ENCODE assay signal across 10 mouse cellular contexts in genomic region chr3:54764418-54764817, GRCm38 (mm10). TPM values are rescaled to one million over a fixed set of nuclear protein-coding genes. Genes with fewer than 3 reads are reported as not detected.
A peak's percentile ranks its signal among the peaks of the same experiment; 100 is the strongest.
DNase-seq lines count a peak whose midpoint lies in the region; ATAC-seq and TF ChIP-seq lines count a peak whose summit lies in the region.
"Had no signal": no experiment of that assay in that cellular context is flagged by ENCODE, and none has a peak within 500 bp of the region (broad histone marks: within the 10 kb centered on the region; RNA-seq: fewer than 3 reads in every experiment).

No protein-coding gene starts in this region.

- no peak for TF ChIP-seq CTCF in intestine, postnatal 0 days (IDR thresholded peaks at IDR 0.05; ENCODE audit: low read depth)

- no peaks in the 10 kb centered on the region for H3K36me3 ChIP-seq in intestine, postnatal 0 days (ENCODE audit: control insufficient read depth, insufficient read depth)
- H3K36me3 ChIP-seq in neural tube, embryonic 13.5 days = no peaks in the 10 kb centered on the region

- no peak overlapping the region for H3K4me3 ChIP-seq in intestine, postnatal 0 days (ENCODE audit: low read depth, low read length)
- H3K4me3 ChIP-seq in neural tube, embryonic 13.5 days = no peak overlapping the region

- H3K9me3 ChIP-seq in intestine, postnatal 0 days (ENCODE audit: control insufficient read depth) = no peaks in the 10 kb centered on the region
- H3K9me3 ChIP-seq in neural tube, embryonic 13.5 days = no peaks in the 10 kb centered on the region

- H3K4me2 ChIP-seq in intestine, postnatal 0 days (replicated peaks; ENCODE audit: low read depth) = peak overlapping the region; percentile 41
- 0 out of 2 replicates have a peak overlapping the region, but pooled peaks have one; percentile 20 for H3K4me2 ChIP-seq in neural tube, embryonic 13.5 days

- H3K4me1 ChIP-seq in intestine, postnatal 0 days (replicated peaks; ENCODE audit: control insufficient read depth, insufficient read depth, low read length) = no peaks in the 10 kb centered on the region
- H3K4me1 ChIP-seq in neural tube, embryonic 13.5 days (replicated peaks) = 0 out of 2 replicates have a peak, but pooled peaks cover 3% of the 10 kb centered on the region

- intact Hi-C loops in left cerebral cortex, postnatal 36 days (cut with DNase I) = no loop called here

- H3K27ac ChIP-seq in intestine, postnatal 0 days (ENCODE audit: low read depth, low read length) = no peak overlapping the region
- no peak overlapping the region for H3K27ac ChIP-seq in neural tube, embryonic 13.5 days (replicated peaks)

- no peaks in the 10 kb centered on the region for H3K27me3 ChIP-seq in intestine, postnatal 0 days (replicated peaks; ENCODE audit: control insufficient read depth, insufficient read depth, low read length)
- H3K27me3 ChIP-seq in neural tube, embryonic 13.5 days = no peaks in the 10 kb centered on the region
- H3K27me3 ChIP-seq: Patski had no signal

- peak; percentile 75 for DNase-seq in ZHBTc4 (ENCODE audit: low read depth, low spot score)
- DNase-seq in cerebellum, postnatal 36 days = peak; percentile 40 to 47
- peak; percentile 70 for DNase-seq in heart, adult 18-20 months
- DNase-seq in left cerebral cortex, postnatal 36 days (ENCODE audit: low spot score in 2 of 2) = peak; percentile 18 to 22
- DNase-seq in urinary bladder, postnatal 36 days (ENCODE audit: low spot score in 2 of 2) = no peak
- DNase-seq in thymus, adult 18-20 months = no peak

- H3K9ac ChIP-seq in intestine, postnatal 0 days (ENCODE audit: low read depth, low read length) = no peak overlapping the region
- H3K9ac ChIP-seq in neural tube, embryonic 13.5 days = no peak overlapping the region

- 69% methylated on average over 18 of the region's 18 CpGs for WGBS in intestine, postnatal 0 days
- WGBS in neural tube, embryonic 13.5 days = 67% methylated on average over 18 of the region's 18 CpGs

- no peak for ATAC-seq in intestine, postnatal 0 days
- ATAC-seq in neural tube, embryonic 13.5 days (ENCODE audit: low read depth) = peak; percentile 51; the same call in 1 of the 2 replicates
- ATAC-seq: Patski had no signal

RNA-seq across cellular contexts. Expression of gene Smad9, which starts 9.0 kb away (rescaled TPM):
- 1 to 10 TPM; 1.7 to 1.9 TPM for total RNA-seq in heart, adult 18-20 months (2021)
- polyA plus RNA-seq in intestine, postnatal 0 days (2015; fragmentation: Nextera tagmentation; extraction: Ambion mirVana) = 0.70 and 0.93 TPM in 2 replicates
- 1 to 10 TPM; 7.3 to 8.1 TPM for total RNA-seq in left cerebral cortex, postnatal 36 days (2021)
- 0.44 and 0.70 TPM in 2 replicates for polyA plus RNA-seq in neural tube, embryonic 13.5 days (2015; fragmentation: Nextera tagmentation; extraction: Ambion mirVana)

RNA-seq across cellular contexts. Expression of gene Alg5, which starts 29.1 kb away (rescaled TPM):
- 10 to 100 TPM; 10.6 to 11.4 TPM for total RNA-seq in heart, adult 18-20 months (2021)
- 95.1 and 99.6 TPM in 2 replicates for polyA plus RNA-seq in intestine, postnatal 0 days (2015; fragmentation: Nextera tagmentation; extraction: Ambion mirVana)
- 10 to 100 TPM; 17.0 to 19.3 TPM for total RNA-seq in left cerebral cortex, postnatal 36 days (2021)
- 46.4 and 50.0 TPM in 2 replicates for polyA plus RNA-seq in neural tube, embryonic 13.5 days (2015; fragmentation: Nextera tagmentation; extraction: Ambion mirVana)

RNA-seq across cellular contexts. Expression of gene Exosc8, which starts 29.2 kb away (rescaled TPM):
- 10 to 100 TPM; 17.8 to 19.3 TPM for total RNA-seq in heart, adult 18-20 months (2021)
- 31.0 and 31.7 TPM in 2 replicates for polyA plus RNA-seq in intestine, postnatal 0 days (2015; fragmentation: Nextera tagmentation; extraction: Ambion mirVana)
- total RNA-seq in left cerebral cortex, postnatal 36 days (2021) = 10 to 100 TPM; 24.2 to 26.8 TPM
- 58.9 and 69.9 TPM in 2 replicates for polyA plus RNA-seq in neural tube, embryonic 13.5 days (2015; fragmentation: Nextera tagmentation; extraction: Ambion mirVana)

RNA-seq across cellular contexts. Expression of gene Rfxap, which starts 43.2 kb away (rescaled TPM):
- 10 to 100 TPM; 16.6 to 19.1 TPM for total RNA-seq in heart, adult 18-20 months (2021)
- polyA plus RNA-seq in intestine, postnatal 0 days (2015; fragmentation: Nextera tagmentation; extraction: Ambion mirVana) = 28.8 and 30.8 TPM in 2 replicates
- total RNA-seq in left cerebral cortex, postnatal 36 days (2021) = 10 to 100 TPM; 47.1 to 50.2 TPM
- polyA plus RNA-seq in neural tube, embryonic 13.5 days (2015; fragmentation: Nextera tagmentation; extraction: Ambion mirVana) = 40.3 and 41.5 TPM in 2 replicates

RNA-seq across cellular contexts. Expression of gene Gm21958, which starts 50.3 kb away (rescaled TPM):
- not detected for total RNA-seq in heart, adult 18-20 months (2021)
- not detected in 2 replicates for polyA plus RNA-seq in intestine, postnatal 0 days (2015; fragmentation: Nextera tagmentation; extraction: Ambion mirVana)
- not detected for total RNA-seq in left cerebral cortex, postnatal 36 days (2021)
- 0.53 TPM in 1 of 2 replicates, not detected in the other for polyA plus RNA-seq in neural tube, embryonic 13.5 days (2015; fragmentation: Nextera tagmentation; extraction: Ambion mirVana)
- polyA plus RNA-seq: testis, adult 2 months had no signal

Comparison
In these comparisons a context has a peak if more than half of its experiments do, and no peak if none do; other contexts are left out.
1. DNase-seq: peak in ZHBTc4 (single experiment), cerebellum, postnatal 36 days (2 of 2), heart, adult 18-20 months (2 of 2) and left cerebral cortex, postnatal 36 days (2 of 2); none in urinary bladder, postnatal 36 days (0 of 2) and thymus, adult 18-20 months (0 of 2).